Mouse (Mus musculus): ENCODE data around the gene Col6a5.

DNA sequence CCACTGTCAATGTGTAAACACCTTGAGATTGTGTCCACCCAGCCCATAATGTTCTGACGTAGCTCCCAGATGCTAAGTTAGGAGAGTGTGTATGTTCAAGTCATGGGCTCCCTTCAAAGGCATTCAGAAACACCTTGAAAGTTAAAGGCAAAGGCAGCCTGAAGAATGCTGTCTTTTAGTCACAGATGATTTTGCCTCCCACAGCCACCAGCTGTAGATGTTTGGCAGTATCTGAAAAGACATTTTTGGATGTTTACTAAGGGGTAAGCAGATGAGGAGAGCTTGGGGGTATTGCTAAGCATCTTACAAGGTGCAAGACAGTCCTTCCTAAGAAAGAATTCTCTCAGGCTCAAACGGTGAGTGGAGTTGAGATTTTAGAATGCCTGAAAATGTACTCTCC, 50.3 kb downstream of the Col6a5 start:
- TF ChIP-seq POLR2A (IDR thresholded peaks at IDR 0.05; ENCODE audit: low read depth, low read length): no peak
- no peak for TF ChIP-seq EP300 (IDR thresholded peaks at IDR 0.05; ENCODE audit: low read length)
- no peak for TF ChIP-seq CTCF (conservative IDR thresholded peaks at IDR 0.05 in 1 of 2, IDR thresholded peaks at IDR 0.05 in 1 of 2; ENCODE audit: low read depth in 2 of 2, low read length in 2 of 2)
- no peak for TF ChIP-seq E2F4 (IDR thresholded peaks at IDR 0.05; ENCODE audit: insufficient replicate concordance, low read depth, low read length)
- TF ChIP-seq RAD21 (IDR thresholded peaks at IDR 0.05; ENCODE audit: low read depth, low read length): no peak
- TF ChIP-seq ZKSCAN1 (IDR thresholded peaks at IDR 0.05; ENCODE audit: borderline replicate concordance, low read depth, low read length): no peak
- TF ChIP-seq SIN3A (IDR thresholded peaks at IDR 0.05; ENCODE audit: low read length): no peak
- no peak for TF ChIP-seq MYC (IDR thresholded peaks at IDR 0.05; ENCODE audit: low read depth, low read length)
- no peak for TF ChIP-seq ZNF384 (IDR thresholded peaks at IDR 0.05; ENCODE audit: low read depth, low read length)
- TF ChIP-seq ZMIZ1 (IDR thresholded peaks at IDR 0.05; ENCODE audit: low read depth, low read length): no peak
- no peak for TF ChIP-seq POLR2AphosphoS2 (IDR thresholded peaks at IDR 0.05; ENCODE audit: low read depth, low read length)
- TF ChIP-seq KAT2A (IDR thresholded peaks at IDR 0.05; ENCODE audit: insufficient replicate concordance, low read length): no peak
- TF ChIP-seq MEF2A (IDR thresholded peaks at IDR 0.05; ENCODE audit: borderline replicate concordance, low read depth, low read length): no peak

Measured in CH12.LX (cell line).